Mouse (Mus musculus) brain, embryonic 18.5 days (tissue): ENCODE measurements around the gene Il4i1.

Experiments used
- DNase-seq: peaks from one replicate; pipeline ENCODE4 v3.0.0-alpha.2; 2012; ENCODE audit warnings: low read depth, low spot score

Il4i1 gene

GRCm38 (mm10) chr7:44815721-44816469, at the start of gene Il4i1, which contains the start of gene Nup62:
TSS of gene Il4i1 (plus strand) at chr7:44816387.
TSS of gene Nup62 (plus strand) at chr7:44816088.
- DNase-seq: peak; percentile 97

- DNase-seq: no peak
Observed at GRCm38 (mm10) chr7:44768129-44768528, 48.1 kb upstream of the Il4i1 start.

GRCm38 (mm10) chr7:44770046-44770578, 46.1 kb upstream of the Il4i1 start:
- DNase-seq: no peak

- no peak for DNase-seq
Observed at GRCm38 (mm10) chr7:44772591-44773204, 43.5 kb upstream of the Il4i1 start.

- DNase-seq: no peak
Observed at GRCm38 (mm10) chr7:44776849-44777498, 39.2 kb upstream of the Il4i1 start.

- no peak for DNase-seq
Observed at GRCm38 (mm10) chr7:44780101-44780500, 36.1 kb upstream of the Il4i1 start.

- no peak for DNase-seq
Observed at GRCm38 (mm10) chr7:44789531-44789930, 26.7 kb upstream of the Il4i1 start.

- no peak for DNase-seq
Observed at GRCm38 (mm10) chr7:44790066-44790465, 26.1 kb upstream of the Il4i1 start.

- DNase-seq: no peak
Observed at GRCm38 (mm10) chr7:44792781-44793180, 23.4 kb upstream of the Il4i1 start.

GRCm38 (mm10) chr7:44808927-44809326, 7.3 kb upstream of the Il4i1 start:
- no peak for DNase-seq

GRCm38 (mm10) chr7:44809466-44809865, 6.7 kb upstream of the Il4i1 start:
- DNase-seq: no peak

- no peak for DNase-seq
Observed at GRCm38 (mm10) chr7:44810365-44810764, 5.8 kb upstream of the Il4i1 start.

GRCm38 (mm10) chr7:44810819-44811557, 5.2 kb upstream of the Il4i1 start:
- no peak for DNase-seq

GRCm38 (mm10) chr7:44812651-44813325, 3.4 kb upstream of the Il4i1 start:
- no peak for DNase-seq

GRCm38 (mm10) chr7:44813985-44814384, 2.2 kb upstream of the Il4i1 start:
- DNase-seq: no peak

- DNase-seq: no peak
Observed at GRCm38 (mm10) chr7:44814423-44814822, 1.8 kb upstream of the Il4i1 start.

GRCm38 (mm10) chr7:44814952-44815553, 1.1 kb upstream of the Il4i1 start:
- no peak for DNase-seq

GRCm38 (mm10) chr7:44816470-44817021, 359 bp downstream of the Il4i1 start, which contains the start of gene Atf5:
TSS of gene Atf5 (minus strand) at chr7:44816658.
- no peak for DNase-seq

- no peak for DNase-seq
Observed at GRCm38 (mm10) chr7:44817441-44817840, 1.3 kb downstream of the Il4i1 start.

- no peak for DNase-seq
Observed at GRCm38 (mm10) chr7:44818164-44818563, 2.0 kb downstream of the Il4i1 start.
